Mouse (Mus musculus) neural tube, embryonic 11.5 days (tissue): ENCODE data around the gene Hes5. TPM values are rescaled to one million over a fixed set of nuclear protein-coding genes. Genes with fewer than 3 reads are reported as not detected.

Source experiments
- ATAC-seq: fragments of 200-750 bp; cut with Nextera tagmentation; 2 replicates; pipeline ENCODE4 v1.8.0; 2017; ENCODE audit warnings: moderate number of reproducible peaks, mild to moderate bottlenecking, moderate TSS enrichment, moderate library complexity; ENCODE audit not compliant: insufficient read depth, low FRiP score, low TSS enrichment
- DNase-seq: peaks from one replicate; pipeline ENCODE4 v3.0.0-alpha.2; 2015; ENCODE audit warnings: low spot score
- H3K27ac ChIP-seq: fragments of 300-500 bp; sonication (generic); 2 replicates; pipeline ENCODE4 v1.5.1; 2014; ENCODE audit warnings: low read depth, mild to moderate bottlenecking, low read length
- H3K27me3 ChIP-seq: fragments of 300-500 bp; sonication (generic); 2 replicates; pipeline ENCODE4 v1.6.1; 2014; ENCODE audit warnings: mild to moderate bottlenecking, low read length, mixed read lengths; ENCODE audit not compliant: control insufficient read depth, insufficient read depth
- H3K36me3 ChIP-seq: fragments of 300-500 bp; sonication (generic); 2 replicates; pipeline ENCODE4 v1.6.1; 2014; ENCODE audit warnings: mild to moderate bottlenecking, low read length, moderate library complexity, mixed read lengths; ENCODE audit not compliant: control insufficient read depth, insufficient read depth
- H3K4me1 ChIP-seq: fragments of 300-500 bp; sonication (generic); 2 replicates; pipeline ENCODE4 v1.6.1; 2014; ENCODE audit warnings: low read length, mixed read lengths; ENCODE audit not compliant: control insufficient read depth, insufficient read depth
- H3K4me2 ChIP-seq: fragments of 300-500 bp; sonication (generic); 2 replicates; pipeline ENCODE4 v1.6.1; 2014; ENCODE audit warnings: low read depth, mild to moderate bottlenecking, moderate library complexity
- H3K4me3 ChIP-seq: fragments of 300-500 bp; sonication (generic); 2 replicates; pipeline ENCODE4 v1.5.1; 2014; ENCODE audit warnings: low read depth, low read length
- H3K9ac ChIP-seq: fragments of 300-500 bp; sonication (generic); 2 replicates; pipeline ENCODE4 v1.6.1; 2014; ENCODE audit warnings: mild to moderate bottlenecking, low read length
- H3K9me3 ChIP-seq: fragments of 300-500 bp; sonication (generic); 2 replicates; pipeline ENCODE4 v1.6.1; 2016; ENCODE audit warnings: low read length; ENCODE audit not compliant: control insufficient read depth
- WGBS: fragments of 180-500 bp; shearing (Covaris S2); extraction: QIAGEN DNeasy Blood & Tissue Kit; methylation state at CpG from one replicate; pipeline ENCODE4 v1.1.7; 2014; 5-methylcytosine and 5-hydroxymethylcytosine counted together
- polyA plus RNA-seq: library from polyadenylated mRNA; unstranded; fragments of >200 nt; fragmentation: Nextera tagmentation; extraction: Ambion mirVana; gene quantifications from 2 replicates; pipeline ENCODE4 v1.2.1, GENCODE M21; 2014

Hes5 gene
- polyA plus RNA-seq, 1 experiment from 2014 or later = 218 TPM

GRCm38 (mm10) chr4:154965856-154966255 lies 5.1 kb downstream of the Hes5 start:
- Histone ChIP-seq H3K4me3 (0 out of 2 replicates have a peak overlapping the region, but pooled peaks have one; percentile 8), H3K9ac (no peak overlapping the region), H3K27ac (no peak overlapping the region), H3K4me1 (peaks cover 32% of the 10 kb centered on the region), H3K36me3 (peaks cover 6% of the 10 kb centered on the region), H3K4me2 (peak overlapping the region; percentile 79; the same call in 1 of the 2 replicates), H3K27me3 (no peaks in the 10 kb centered on the region), H3K9me3 (no peaks in the 10 kb centered on the region)
- 83% methylated on average over 3 of the region's 3 CpGs for WGBS
- DNase-seq = no peak
- ATAC-seq = no peak

GRCm38 (mm10) chr4:154967173-154967572 lies 6.5 kb downstream of the Hes5 start:
- H3K36me3 ChIP-seq = peaks cover 12% of the 10 kb centered on the region
- H3K4me1 ChIP-seq = peaks cover 20% of the 10 kb centered on the region
- no peak overlapping the region for H3K4me3 ChIP-seq
- peak; percentile 70 for DNase-seq
- no peak overlapping the region for H3K4me2 ChIP-seq
- no peak for ATAC-seq
- no peak overlapping the region for H3K27ac ChIP-seq
- H3K9ac ChIP-seq = no peak overlapping the region
- 58% methylated on average over 5 of the region's 5 CpGs for whole genome bisulfite sequencing
- H3K9me3 ChIP-seq = no peaks in the 10 kb centered on the region
- H3K27me3 ChIP-seq = no peaks in the 10 kb centered on the region

GRCm38 (mm10) chr4:154972546-154972945 lies 11.8 kb downstream of the Hes5 start:
- ATAC-seq = no peak
- 94% methylated on average over 12 of the region's 12 CpGs for WGBS

GRCm38 (mm10) chr4:154974163-154974611 lies 13.5 kb downstream of the Hes5 start:
- 89% methylated on average over 11 of the region's 11 CpGs for WGBS
- no peaks in the 10 kb centered on the region for H3K9me3 ChIP-seq
- no peaks in the 10 kb centered on the region for H3K27me3 ChIP-seq
- peaks cover 52% of the 10 kb centered on the region for H3K36me3 ChIP-seq
- H3K4me2 ChIP-seq = no peak overlapping the region
- H3K27ac ChIP-seq = no peak overlapping the region
- no peak overlapping the region for H3K9ac ChIP-seq
- H3K4me3 ChIP-seq = no peak overlapping the region
- DNase-seq (no peak), ATAC-seq (no peak)
- no peaks in the 10 kb centered on the region for H3K4me1 ChIP-seq

More at GRCm38 (mm10) chr4:154972546-154972945, 11.8 kb downstream of the Hes5 start:
- Histone ChIP-seq H3K9me3 (no peaks in the 10 kb centered on the region), H3K4me3 (no peak overlapping the region), H3K4me1 (no peaks in the 10 kb centered on the region), H3K27me3 (no peaks in the 10 kb centered on the region), H3K9ac (no peak overlapping the region; the same call in 1 of the 2 replicates), H3K27ac (no peak overlapping the region), H3K36me3 (peaks cover 49% of the 10 kb centered on the region), H3K4me2 (no peak overlapping the region)
- DNase-seq = no peak

GRCm38 (mm10) chr4:154980110-154980509 lies 19.4 kb downstream of the Hes5 start:
- peaks cover 3% of the 10 kb centered on the region; the same call in 1 of the 2 replicates for H3K27me3 ChIP-seq
- H3K4me1 ChIP-seq = no peaks in the 10 kb centered on the region
- no peak overlapping the region for H3K4me2 ChIP-seq
- no peaks in the 10 kb centered on the region for H3K9me3 ChIP-seq
- DNase-seq (no peak), ATAC-seq (no peak)
- peaks cover 32% of the 10 kb centered on the region for H3K36me3 ChIP-seq
- H3K9ac ChIP-seq = no peak overlapping the region
- H3K27ac ChIP-seq = no peak overlapping the region
- WGBS = 93% methylated on average over 4 of the region's 4 CpGs
- H3K4me3 ChIP-seq = no peak overlapping the region

DNA sequence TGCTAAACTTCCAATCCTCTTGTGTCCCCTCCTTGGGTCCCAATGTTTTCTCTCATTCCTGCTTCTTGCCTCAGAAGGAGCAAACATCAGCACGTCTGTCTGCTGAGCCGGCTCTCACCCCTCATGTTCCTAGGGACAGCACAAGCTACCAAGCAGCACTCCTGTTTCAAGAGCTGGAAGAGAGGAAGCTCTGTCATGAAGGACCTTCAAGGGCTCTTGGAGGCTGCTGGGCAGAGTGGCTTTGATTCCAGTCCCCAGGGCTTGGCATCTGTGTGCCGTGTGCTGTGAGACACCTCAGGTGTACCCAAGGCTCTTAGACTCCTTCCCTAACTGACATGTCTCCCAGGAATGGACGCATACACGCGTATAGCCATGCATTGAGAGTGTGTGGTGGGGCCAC lies 20.4 kb downstream of the Hes5 start:
- WGBS = 91% methylated on average over 6 of the region's 6 CpGs
- Histone ChIP-seq H3K9me3 (no peaks in the 10 kb centered on the region), H3K4me3 (no peak overlapping the region), H3K36me3 (peaks cover 27% of the 10 kb centered on the region), H3K27ac (no peak overlapping the region), H3K27me3 (peaks cover 3% of the 10 kb centered on the region; the same call in 1 of the 2 replicates), H3K9ac (no peak overlapping the region), H3K4me2 (no peak overlapping the region), H3K4me1 (peaks cover 7% of the 10 kb centered on the region; the same call in 1 of the 2 replicates)
- DNase-seq (no peak), ATAC-seq (no peak)

DNA sequence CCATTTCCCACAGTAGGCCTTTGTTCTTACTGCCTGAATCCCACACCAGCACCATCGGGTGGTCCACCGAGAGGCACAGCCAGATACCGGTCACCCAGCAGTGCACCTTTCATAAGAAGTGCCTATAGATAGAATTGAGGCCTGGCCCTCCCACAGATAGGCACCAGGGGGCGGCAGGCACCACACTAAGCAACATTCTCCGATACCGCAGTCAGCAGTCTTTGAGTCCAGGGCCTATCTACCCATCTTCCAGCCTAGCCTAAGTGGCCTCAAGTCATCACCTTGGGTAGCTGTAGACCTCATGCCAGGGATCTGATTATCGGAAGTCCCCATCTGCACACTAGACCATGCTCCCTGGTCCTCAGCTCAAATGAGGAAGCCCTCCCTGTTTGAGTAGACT lies 20.8 kb downstream of the Hes5 start:
- ATAC-seq = 0 out of 2 replicates have a peak, but pooled peaks have one; percentile 21
- peaks cover 23% of the 10 kb centered on the region for H3K36me3 ChIP-seq
- 60% methylated on average over 7 of the region's 7 CpGs for WGBS
- peaks cover 3% of the 10 kb centered on the region; the same call in 1 of the 2 replicates for H3K27me3 ChIP-seq
- no peak overlapping the region for H3K4me2 ChIP-seq
- no peaks in the 10 kb centered on the region for H3K9me3 ChIP-seq
- peak; percentile 77 for DNase-seq
- no peak overlapping the region for H3K9ac ChIP-seq
- H3K27ac ChIP-seq = no peak overlapping the region
- H3K4me1 ChIP-seq = peaks cover 7% of the 10 kb centered on the region; the same call in 1 of the 2 replicates
- no peak overlapping the region for H3K4me3 ChIP-seq

- no peak for ATAC-seq
- H3K36me3 ChIP-seq = peaks cover 16% of the 10 kb centered on the region
- peaks cover 7% of the 10 kb centered on the region; the same call in 1 of the 2 replicates for H3K4me1 ChIP-seq
- H3K4me3 ChIP-seq = no peak overlapping the region
- no peak overlapping the region for H3K9ac ChIP-seq
- H3K27ac ChIP-seq = no peak overlapping the region
- H3K27me3 ChIP-seq = peaks cover 3% of the 10 kb centered on the region; the same call in 1 of the 2 replicates
- WGBS = 75% methylated on average over 18 of the region's 19 CpGs
- H3K9me3 ChIP-seq = no peaks in the 10 kb centered on the region
- DNase-seq = no peak
- H3K4me2 ChIP-seq = no peak overlapping the region
These were observed 21.8 kb downstream of the Hes5 start for GRCm38 (mm10) chr4:154982247-154983120.
